Mouse (Mus musculus) T-helper 2 cell (primary cell): ENCODE results near the gene Tbc1d17.

ENCODE experiments used
- in situ Hi-C: fragments of 300-600 bp; cut with MboI, MseI; formaldehyde crosslinking; loops from one replicate; pipeline ENCODE4 v1.15.1; 2025; ENCODE audit warnings: high pct_unique_total_duplicates

Tbc1d17 gene

DNA sequence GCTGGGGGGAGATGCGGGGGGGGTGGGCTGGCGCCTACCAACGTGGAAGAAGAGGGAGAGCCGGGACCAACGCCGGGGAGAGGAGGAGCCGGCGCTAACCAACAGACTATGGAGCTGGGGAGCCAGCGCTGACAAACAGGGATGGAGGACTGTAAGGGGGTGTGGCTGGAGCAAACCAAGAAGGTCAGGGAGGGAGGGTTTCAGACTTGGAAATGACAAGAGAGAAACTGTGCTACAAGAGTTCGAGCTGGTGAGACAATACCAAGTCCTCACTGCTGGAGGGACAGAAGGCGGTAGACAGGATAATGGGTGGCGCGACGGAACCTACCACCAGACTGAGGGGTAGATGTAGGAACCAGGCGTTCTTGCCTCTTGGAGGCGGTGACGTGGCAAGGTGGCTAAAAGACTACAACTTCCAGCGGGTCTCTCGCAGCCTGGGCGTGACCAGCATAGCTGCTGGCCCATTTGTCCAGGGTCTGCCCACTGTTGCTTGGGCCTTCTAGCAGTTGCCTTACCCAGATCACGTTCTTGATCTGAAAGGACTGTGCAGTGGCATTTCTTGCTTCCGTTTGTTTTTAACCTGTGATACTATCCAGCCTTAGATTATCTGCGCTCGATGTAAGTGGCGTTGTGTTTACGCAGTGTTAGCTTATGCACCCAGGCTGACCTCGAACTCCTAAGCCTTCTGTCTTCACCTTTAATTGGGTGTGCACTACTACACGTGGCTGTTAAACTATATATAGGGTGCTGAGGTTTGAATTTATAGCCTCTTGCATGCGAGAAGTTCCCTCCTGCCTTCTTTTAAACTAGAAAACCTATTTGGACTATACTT is 21.0 kb upstream of the Tbc1d17 start, which contains the start of gene Ptov1:
TSS of gene Ptov1 (minus strand) at position 92 of the 832 bp plus-strand sequence.
- in situ Hi-C loops, result no loop called here

DNA sequence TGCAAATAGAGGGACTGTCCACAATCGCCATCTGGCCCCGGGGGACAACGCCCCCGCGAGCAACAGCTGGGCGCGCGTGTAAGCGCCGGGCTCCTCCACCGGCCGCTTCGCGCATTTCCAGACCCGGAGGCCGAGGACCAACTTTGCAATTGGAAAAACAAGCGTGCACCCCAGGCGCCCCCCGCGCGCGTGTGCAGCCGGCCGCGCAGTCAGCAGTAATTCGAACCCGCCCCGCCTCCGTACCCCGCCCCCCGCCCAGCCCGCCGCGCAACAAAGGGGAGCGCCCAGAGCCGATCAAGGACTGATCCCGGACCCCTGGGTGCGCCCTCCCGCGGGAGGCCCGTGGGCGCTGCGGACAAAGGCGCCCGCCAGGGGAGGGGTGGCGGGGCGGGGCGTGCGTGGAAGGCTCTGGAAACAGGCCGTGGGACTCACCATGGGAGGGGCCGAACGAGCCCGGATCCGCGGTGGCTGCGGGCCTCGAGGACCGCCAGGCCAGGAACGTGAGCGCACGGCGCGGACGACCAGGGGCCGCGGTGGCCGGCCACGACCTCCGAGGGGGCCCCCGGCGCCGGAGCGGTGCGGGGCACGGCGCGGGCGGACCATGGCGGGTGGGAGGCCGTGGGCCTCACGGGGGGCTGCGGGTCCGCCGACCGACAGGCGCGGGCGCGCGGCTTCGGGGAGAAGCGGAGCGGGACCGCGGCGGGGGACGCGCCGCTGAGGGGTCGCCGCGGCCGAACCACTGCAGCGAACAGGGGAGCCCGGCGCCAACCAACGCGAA is 20.2 kb upstream of the Tbc1d17 start:
- in situ Hi-C loops, result no loop called here

DNA sequence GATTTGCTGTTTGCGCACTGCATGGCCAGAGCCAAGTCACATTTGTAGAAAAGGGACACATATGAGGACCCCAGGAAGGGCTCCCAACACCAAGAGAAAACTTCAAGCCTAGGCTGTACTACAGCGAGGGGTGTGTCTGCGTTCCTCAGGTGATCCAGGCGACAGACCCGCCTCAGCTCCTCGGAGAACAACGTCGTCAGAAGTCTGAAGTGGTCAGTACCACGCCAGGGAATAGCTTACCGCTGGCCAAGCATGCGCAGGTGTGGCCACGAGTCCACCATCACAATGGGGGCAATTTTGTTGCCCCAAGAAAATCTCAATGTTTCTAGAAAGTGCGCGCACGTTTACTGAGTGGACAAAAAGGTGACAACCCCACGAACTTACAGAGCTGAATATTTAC is 19.6 kb upstream of the Tbc1d17 start:
- in situ Hi-C loops, result no loop called here

DNA sequence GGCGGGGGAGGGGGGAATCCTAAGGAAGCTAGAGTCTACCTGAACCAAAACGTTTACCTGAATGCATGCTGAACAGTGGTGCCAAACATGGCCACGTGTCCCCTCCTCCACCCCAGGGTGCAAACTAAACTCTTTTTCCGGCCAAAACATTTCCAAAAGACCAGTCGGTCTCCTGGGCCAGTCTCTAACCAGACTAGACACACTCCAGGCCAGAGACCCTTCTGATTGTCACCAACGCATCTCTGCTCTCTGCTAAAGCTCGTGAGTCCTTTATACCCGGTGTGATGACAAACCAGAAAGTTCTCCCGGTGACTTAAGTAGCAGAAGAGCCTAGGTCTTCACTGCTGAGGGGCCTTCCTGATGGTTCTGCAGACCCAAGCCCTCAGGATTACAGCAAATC is 18.9 kb upstream of the Tbc1d17 start:
- in situ Hi-C loops, result no loop called here

DNA sequence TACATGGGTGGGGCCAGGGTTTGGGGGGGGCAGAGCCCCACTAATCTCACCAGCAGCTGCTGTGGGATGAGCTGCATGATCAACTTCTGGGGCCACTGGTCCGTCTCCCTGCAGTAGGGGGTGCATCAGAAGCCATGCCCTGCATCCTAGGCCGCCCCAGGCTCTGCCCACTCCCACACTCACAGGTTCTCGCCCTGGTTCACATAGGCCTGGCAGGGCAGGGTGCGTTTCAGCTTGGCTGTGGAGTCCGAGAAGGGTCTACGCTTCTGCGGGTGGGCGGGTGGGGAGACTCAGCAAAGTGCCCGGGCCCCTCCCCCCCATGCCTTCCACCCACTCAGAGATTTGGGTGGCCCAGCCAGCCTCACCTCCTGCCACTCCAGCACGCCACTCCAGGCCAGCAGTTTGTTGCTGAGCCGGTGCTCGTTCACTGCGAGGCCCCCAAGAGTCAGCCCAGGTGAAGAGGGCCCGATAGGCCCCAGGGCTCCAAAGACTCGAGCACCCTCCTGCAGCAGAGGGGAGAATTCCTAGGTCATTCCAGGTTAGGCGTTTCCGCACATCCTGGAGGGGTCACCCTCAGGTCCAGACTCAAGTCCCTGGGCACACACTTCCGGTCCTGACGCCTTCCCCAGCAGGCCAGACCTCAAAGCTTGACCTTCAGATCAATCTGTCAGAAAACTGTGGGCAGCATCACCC is 18.3 kb upstream of the Tbc1d17 start:
- in situ Hi-C loops, result no loop called here

DNA sequence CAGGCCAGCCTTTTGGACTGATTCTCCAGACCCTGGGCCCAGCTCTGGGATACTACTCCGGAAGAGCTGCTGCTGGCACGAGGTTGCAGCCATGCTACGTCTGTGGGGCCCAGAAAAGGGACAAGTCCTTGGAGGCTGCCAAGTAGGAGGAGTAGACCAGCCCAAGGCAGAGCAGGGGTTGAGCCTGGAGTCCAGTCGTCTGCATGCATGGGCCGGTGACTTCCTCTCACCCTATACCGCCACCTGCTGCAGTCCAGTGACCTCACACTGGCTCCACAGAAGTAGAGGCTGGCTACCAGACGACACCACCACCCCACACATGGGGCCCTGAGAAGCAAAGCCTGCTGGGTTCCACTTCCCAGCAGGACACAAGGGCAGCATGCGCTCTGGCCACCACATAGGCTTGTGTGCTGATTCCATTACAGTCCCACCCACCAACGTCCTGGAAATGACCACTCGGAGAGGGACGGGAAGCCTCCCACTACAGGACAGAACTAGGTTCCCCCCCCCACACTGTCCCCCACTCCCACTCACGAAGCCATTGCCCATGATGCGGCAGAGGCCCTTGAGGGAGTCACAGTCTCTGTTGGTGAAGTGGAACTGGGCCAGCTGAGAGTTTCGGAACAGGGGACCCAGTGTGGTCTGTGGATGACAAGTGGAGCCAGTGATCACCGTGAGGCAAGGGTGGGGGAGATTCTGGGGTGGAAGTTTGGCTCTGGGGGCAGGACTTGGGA is 17.6 kb upstream of the Tbc1d17 start:
- in situ Hi-C loops, result no loop called here

DNA sequence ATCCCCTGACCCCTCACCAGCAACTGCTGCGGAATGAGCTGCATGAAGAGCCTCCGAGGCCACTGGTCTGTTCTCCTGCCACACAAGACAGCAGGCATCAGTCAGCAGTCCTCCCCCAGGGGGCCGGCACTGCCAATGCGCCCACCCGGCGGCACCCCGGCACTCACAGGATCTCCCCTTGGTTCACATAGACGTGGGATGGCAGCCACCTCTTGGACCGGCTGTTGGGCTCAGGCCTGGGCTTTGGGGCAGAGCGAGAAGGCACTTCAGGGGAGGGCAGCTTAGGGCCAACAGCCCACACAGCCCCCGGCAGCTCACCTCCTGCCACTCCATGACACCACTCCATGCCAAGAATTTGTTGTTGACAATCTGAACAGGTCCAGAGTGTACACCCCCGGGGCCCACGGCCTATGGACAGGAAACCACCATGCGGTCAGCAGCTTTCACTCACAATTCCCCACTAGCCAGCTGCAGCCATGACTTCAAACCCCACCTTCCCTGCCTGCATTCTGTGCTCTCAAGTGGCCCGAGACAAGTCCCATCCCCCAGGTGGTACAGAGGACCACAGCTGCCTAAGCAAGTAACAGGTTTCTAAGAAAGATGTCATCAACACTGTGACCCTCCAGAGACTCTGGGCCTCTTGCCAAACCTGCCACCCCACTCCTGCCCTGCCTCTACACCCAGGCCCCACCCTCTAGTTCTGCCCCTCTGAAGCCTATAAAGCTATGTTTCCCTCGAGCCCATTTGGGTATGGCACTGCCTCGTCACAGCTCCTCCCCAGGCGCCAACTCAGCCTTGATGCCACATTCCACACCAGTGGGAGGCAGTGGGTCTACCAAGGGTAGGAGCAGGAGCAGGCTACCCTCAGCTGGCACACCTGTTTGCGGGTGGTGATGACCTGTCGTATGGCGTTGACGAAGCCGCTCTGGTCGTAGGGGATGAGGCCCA is 16.0 kb upstream of the Tbc1d17 start:
- in situ Hi-C loops, result no loop called here

DNA sequence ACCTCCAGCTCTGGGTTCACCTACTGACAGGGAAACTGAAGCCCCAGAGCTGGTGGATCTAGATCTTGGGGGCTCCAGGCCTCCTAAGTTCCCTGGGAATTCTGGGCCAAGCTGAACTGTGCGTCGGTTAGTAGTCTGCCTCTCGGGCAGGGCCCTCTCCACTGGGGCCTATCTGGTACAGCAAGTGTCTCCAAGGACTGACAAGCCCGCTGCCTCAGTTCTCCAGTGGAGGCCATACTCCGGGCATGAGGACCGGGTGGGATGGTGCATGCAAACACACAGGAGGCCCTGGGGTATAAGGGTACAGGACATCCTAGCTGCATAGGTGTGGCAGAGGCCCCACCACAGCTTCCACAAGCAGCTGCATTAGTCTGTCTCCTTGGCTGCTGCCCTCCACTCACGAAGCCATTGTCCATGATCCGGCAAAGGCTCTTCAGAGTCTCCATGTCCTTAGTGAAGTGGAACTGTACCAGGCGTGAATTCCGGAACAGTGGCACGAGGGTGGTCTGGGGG is 15.2 kb upstream of the Tbc1d17 start:
- in situ Hi-C loops, result no loop called here

DNA sequence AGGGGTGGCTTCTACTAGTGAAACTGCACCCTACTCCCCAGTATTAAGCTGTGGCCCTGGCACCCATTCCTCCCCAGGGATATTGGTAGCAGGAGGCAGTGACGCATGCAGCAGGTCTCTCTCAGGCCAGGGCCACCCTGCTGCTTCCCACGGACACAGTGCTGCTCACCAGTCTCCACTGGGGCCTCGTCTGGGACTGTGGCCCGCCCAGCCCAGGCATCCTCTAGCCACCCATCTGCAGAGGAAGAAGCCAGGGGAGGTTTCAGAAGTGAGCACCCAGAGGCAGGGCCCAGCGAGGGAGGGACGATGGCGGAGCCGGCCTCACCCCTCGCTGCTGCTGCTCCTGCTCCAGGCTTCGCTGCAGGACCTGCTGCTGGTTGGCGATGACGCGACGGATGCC is 14.3 kb upstream of the Tbc1d17 start:
- in situ Hi-C loops, result no loop called here

DNA sequence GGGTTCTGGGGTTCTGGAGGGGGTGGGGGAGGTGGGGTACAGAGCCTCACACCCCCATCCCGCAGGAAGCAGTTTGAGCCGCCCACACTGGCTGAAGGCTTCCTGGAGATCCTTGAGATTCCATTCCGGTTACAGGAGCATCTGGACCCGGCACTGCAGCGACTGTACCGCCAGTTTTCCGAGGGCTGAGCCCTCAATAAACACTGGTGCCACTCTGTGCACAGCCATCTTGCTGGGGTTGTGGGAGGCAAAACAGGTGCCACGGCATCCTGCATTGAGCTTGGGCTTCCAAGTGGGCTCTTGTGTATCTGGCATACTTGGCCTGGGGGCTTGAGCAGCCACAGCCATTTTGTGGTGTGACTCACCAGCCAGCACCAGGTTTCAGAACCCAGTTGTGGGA is 13.6 kb upstream of the Tbc1d17 start:
- in situ Hi-C loops, result no loop called here

DNA sequence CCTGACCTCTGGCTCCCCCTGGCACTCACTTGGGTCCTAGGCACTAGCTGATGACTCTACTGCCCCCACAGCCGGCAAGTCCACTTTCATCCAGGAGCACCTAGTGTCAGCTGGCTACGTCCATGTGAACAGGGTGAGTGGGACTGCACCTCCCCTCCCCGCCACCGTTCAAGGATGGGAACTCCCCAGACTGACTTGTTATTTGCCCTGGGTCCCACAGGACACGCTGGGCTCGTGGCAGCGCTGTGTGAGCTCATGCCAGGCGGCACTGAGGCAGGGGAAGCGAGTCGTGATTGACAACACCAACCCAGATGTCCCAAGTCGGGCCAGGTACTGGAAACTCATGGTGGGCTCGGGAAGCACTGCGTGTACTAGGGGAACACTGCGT is 12.5 kb upstream of the Tbc1d17 start:
- in situ Hi-C loops, result no loop called here

DNA sequence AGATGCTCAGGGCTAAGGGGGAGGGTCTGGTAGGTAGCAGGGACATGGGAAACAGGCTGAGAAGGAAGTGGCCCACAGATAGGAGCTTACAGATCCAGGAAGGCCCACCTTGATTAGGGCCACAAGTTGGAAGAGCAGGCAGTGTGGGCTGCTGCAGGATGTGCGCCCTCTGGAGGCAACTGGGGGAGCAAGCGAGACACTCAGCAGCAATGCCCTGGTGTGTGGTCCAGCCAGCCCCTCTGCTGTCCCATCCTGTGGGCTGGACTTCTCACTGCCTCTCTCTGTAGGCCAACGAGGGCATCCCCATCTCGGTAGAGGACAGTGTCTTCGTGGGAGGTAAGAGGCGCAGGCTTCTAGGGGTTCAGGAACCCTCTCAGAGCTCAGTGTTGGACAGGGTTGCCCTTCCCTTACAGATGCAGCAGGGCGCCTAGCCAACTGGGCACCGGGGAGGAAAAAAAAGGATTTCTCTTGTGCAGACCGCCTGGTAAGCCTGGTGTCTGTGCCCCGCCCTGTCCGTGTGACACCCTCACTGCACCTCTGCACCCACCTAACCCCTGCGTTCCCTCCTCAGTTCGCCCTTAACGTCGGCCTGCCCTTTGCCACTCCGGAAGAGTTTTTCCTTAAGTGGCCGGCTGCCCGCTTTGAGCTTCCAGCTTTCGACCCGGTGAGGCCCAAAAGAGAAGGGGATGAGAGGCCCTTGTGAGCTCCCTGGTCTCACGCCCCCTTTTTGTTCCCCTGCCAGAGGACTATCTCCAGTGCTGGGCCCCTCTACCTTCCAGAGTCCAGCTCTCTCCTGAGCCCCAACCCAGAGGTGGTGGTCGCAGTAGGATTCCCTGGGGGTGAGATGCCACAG is 11.9 kb upstream of the Tbc1d17 start:
- in situ Hi-C loops, result no loop called here

DNA sequence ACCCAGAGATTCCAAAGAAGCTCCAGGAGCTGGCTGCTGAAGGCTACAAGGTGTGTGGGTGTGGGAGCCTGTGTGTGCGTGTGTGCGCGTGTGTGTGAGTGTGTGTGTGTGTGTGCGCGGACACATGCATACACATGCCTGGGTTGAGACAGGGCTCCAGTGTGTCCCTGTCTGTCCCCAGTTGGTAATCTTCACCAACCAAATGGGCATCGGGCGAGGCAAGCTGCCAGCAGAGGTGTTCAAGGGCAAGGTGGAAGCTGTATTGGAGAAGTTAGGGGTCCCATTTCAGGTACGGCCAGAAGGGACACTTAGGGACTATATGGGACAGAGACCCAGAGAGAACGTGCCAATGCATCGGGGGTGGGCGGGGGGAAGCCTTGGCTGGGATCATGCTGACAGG is 11.0 kb upstream of the Tbc1d17 start:
- in situ Hi-C loops, result no loop called here

DNA sequence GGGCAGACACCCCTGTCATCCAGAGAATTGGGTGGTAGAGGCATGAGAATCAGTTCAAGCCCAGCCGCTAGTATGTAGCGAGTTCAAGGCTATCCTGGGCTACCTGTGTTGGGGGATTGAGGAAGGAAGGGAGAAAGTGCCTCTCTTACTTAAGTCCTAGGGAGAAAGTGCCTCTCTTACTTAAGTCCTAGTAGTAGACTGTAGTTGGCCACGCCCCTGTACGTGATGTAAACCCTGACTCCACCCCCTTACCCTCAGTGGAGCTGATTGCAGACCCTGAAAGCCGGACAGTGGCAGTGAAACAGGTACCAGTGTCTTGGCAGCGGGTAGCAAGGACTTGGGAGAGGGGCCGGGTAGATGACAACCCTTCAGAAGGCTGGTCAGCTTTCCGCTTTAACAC is 9.0 kb upstream of the Tbc1d17 start:
- in situ Hi-C loops, result no loop called here

DNA sequence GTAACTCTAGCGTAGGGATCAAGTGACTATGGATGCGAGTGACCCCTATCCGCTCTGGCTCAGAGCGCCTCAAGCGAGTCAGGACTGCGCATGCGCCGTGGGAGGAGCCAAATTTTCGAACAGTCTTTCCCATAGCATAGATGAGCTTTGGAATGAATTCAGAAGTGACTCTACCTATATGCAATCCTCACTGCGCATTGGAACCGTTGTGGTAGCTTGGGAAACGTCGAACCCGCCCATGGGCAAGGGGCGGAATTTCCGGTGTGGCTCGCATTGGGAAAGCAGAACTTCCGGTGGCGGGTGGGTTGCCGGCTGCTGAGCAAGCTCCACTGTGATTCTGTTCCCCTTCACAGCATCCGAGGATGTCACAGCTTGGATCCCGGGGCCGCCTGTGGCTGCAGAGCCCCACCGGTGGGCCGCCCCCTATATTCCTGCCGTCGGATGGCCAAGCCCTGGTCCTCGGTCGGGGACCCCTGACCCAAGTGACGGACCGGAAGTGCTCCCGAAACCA is 8.2 kb upstream of the Tbc1d17 start, which contains the start of gene Pnkp:
TSS of gene Pnkp (plus strand) at position 98 of the 511 bp plus-strand sequence.
- in situ Hi-C loops, result no loop called here

DNA sequence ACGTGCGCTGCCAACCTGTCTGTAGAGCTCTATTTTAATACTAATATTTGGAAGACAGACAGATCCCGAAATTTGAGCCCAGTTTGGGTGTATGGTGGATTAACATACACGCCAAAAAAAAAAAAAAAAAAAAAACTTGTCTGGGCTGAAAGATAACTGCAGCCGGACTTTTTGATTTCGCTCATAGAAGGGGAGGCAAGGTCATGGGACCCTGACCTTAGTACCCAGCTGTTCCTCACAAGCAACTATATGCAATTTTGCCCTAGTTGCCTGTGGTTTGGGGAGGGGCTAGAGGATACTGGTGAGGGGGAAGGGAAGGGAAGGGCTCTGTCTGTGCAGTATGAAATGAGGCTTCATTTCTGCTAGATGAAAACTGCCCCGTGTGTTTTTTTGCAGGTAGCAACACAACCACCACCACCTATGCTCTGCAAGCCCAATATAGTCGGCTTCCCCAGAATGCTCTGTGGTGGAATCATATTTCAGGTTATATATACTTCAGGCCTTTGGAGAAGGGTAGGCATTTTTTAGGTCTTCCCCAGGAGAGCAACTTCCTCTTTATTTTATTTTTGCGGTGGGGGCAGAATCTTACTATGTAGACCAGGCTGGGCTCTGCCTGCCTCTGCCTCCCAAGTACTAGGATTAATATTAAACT is 7.5 kb upstream of the Tbc1d17 start:
- in situ Hi-C loops, result no loop called here

DNA sequence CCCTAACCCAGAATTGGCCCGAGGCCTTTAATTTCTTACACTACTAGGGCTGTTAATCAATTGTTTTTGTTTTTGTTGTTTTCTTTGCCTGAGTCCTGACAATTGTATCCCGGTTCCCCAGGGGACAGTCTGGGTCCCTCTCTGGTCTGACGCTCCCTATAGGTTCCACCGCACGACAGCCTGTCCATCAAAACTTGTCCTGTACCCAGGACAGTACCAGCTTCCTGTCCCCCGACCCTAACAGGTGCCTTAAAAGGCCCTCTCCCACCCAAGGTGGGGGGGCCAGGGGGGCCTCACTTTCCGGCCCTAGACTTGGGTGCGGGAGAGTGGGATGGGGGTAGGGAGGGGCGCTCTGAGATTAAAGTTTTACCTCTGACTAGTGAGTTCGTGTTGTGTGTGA is 6.2 kb upstream of the Tbc1d17 start:
- in situ Hi-C loops, result no loop called here

DNA sequence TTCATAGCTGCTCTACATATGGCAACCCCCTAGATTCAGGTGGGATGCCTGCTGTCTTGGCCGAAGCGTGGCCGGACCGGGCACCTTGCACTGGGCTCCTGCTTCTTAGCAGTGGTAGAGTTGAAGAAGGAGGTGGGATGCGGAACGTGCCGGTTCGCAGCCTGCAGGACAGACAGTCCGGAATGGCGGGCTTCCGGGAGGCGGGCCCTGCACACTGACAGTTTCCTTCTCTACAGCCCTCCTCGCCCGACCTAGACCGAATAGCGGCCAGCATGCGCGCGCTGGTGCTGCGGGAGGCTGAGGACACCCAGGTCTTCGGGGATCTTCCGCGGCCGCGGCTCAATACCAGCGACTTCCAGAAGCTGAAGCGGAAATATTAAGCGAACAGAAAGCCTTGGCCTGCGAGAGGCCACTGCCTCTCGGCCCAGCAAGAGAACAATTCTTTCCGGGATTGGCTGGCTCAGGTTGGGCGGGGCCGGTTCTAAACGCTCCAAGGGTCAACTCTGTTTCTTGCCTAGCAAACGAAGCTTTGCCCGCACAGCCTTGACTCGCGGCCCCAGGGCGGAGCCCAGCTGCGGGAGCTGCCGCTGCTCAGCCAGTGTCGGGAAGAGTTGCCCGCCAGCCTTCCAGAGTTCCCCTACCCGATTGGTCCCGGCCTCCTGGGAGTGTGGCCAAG is 5.6 kb upstream of the Tbc1d17 start:
- in situ Hi-C loops, result no loop called here
